Comparison of ENCODE assay signal across 8 mouse cellular contexts in the genomic region with DNA sequence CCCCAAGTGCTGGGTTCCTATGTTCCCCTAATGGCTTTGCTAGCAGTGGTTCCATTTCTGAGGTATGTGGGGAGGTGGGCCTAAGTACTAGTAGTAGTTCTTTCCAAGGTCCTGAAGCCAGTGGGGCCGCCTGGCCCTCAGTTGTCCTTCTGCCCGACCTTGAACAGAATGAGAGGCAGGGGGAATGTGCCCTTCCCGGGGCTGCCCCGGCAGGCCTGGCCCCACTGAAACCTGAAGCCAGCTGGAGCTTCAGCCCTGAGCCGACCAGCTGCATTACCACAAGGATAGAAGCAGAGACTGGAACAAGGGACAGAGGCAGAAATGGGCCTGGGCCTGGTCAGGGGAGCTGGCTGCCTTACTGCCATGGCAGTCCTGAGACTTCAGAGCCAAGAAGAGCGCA. TPM values are rescaled to one million over a fixed set of nuclear protein-coding genes. Genes with fewer than 3 reads are reported as not detected.
DNase-seq lines count a peak whose midpoint lies in the region; ATAC-seq lines count a peak whose summit lies in the region.

No protein-coding gene starts in this region.

- H3K4me3 ChIP-seq in heart, embryonic 16.5 days (ENCODE audit: low read length), result peak overlapping the region; percentile 26

- ATAC-seq in heart, embryonic 16.5 days (replicated peaks; ENCODE audit: extremely low read depth, insufficient read depth, low FRiP score), result peak; percentile 43

- peak overlapping the region; percentile 95 for H3K27ac ChIP-seq in heart, embryonic 16.5 days (ENCODE audit: low read length)

- H3K9ac ChIP-seq in heart, embryonic 16.5 days (ENCODE audit: low read length), result peak overlapping the region; percentile 70

- no peaks in the 10 kb centered on the region for H3K9me3 ChIP-seq in heart, embryonic 16.5 days (replicated peaks; ENCODE audit: control insufficient read depth, low read length)

- DNase-seq in ovary, postnatal 36 days (ENCODE audit: low spot score), result peak; percentile 68
- no peak for DNase-seq in ovary, postnatal 14 days (ENCODE audit: low spot score)
- DNase-seq in kidney, postnatal 25 days, result peak; percentile 25 to 70
- no peak for DNase-seq in thymus, postnatal 25 days
- no peak for DNase-seq in testis, postnatal 10 days (ENCODE audit: low spot score)
- DNase-seq in urinary bladder, postnatal 36 days (ENCODE audit: low spot score in 2 of 2), result no peak
- DNase-seq in thymus, postnatal 10 days (ENCODE audit: low spot score in 2 of 2), result no peak

- H3K4me2 ChIP-seq in heart, embryonic 16.5 days (ENCODE audit: low read depth, low read length), result peak overlapping the region; percentile 64

- peaks cover 54% of the 10 kb centered on the region for H3K4me1 ChIP-seq in heart, embryonic 16.5 days (ENCODE audit: control insufficient read depth, insufficient read depth, low read length)

- H3K36me3 ChIP-seq in heart, embryonic 16.5 days (ENCODE audit: control insufficient read depth, insufficient read depth), result peaks cover 19% of the 10 kb centered on the region

- H3K27me3 ChIP-seq in heart, embryonic 16.5 days (ENCODE audit: control insufficient read depth, insufficient read depth, low read length), result no peaks in the 10 kb centered on the region

- 43% methylated on average over 6 of the region's 6 CpGs for WGBS in heart, embryonic 16.5 days

RNA-seq across cellular contexts. Expression of a gene that starts 4.1 kb away (rescaled TPM):
- polyA plus RNA-seq in heart, embryonic 16.5 days (2015; fragmentation: Nextera tagmentation; extraction: Ambion mirVana), result 63.0 and 73.4 TPM in 2 replicates

RNA-seq across cellular contexts. Expression of a gene that starts 34.0 kb away (rescaled TPM):
- polyA plus RNA-seq in heart, embryonic 16.5 days (2015; fragmentation: Nextera tagmentation; extraction: Ambion mirVana), result 0.26 and 0.34 TPM in 2 replicates

RNA-seq across cellular contexts. Expression of a gene that starts 42.7 kb away (rescaled TPM):
- 2.0 and 3.0 TPM in 2 replicates for polyA plus RNA-seq in heart, embryonic 16.5 days (2015; fragmentation: Nextera tagmentation; extraction: Ambion mirVana)

Comparison
In these comparisons a context has a peak if more than half of its experiments do, and no peak if none do; other contexts are left out.
1. DNase-seq: peak in ovary, postnatal 36 days (single experiment) and kidney, postnatal 25 days (2 of 2); none in ovary, postnatal 14 days (single experiment), thymus, postnatal 25 days (single experiment), testis, postnatal 10 days (single experiment), urinary bladder, postnatal 36 days (0 of 2) and thymus, postnatal 10 days (0 of 2).